Mouse (Mus musculus) erythroblast, embryonic 14.5 days (primary cell): ENCODE results near the gene Thsd4.

ENCODE experiments used
- GATA1 ChIP-seq: IDR thresholded peaks from 2 replicates; pipeline ENCODE4 v1.6.1; 2012; ENCODE audit warnings: low read length, inconsistent platforms, mixed read lengths
- TAL1 ChIP-seq: IDR thresholded peaks from 3 replicates; pipeline ENCODE4 v1.6.1; 2012; ENCODE audit warnings: low read length, inconsistent platforms, mixed read lengths

GRCm38 (mm10) chr9:60143816-60144215 is 378.0 kb downstream of the Thsd4 start:
- TF ChIP-seq GATA1 (no peak), TAL1 (no peak)
